Mouse (Mus musculus) brain, embryonic 14.5 days (tissue): Measurements from ENCODE around the gene D17Wsu92e. TPM values are rescaled to one million over a fixed set of nuclear protein-coding genes. Genes with fewer than 3 reads are reported as not detected.

Experiments
- DNase-seq: peaks from one replicate; pipeline ENCODE4 v3.0.0-alpha.2; 2011; ENCODE audit warnings: low read depth
- CTCF ChIP-seq: fragments of 200-500 bp; IDR thresholded peaks from 2 replicates; pipeline ENCODE4 v1.5.1; 2012; ENCODE audit warnings: inconsistent platforms, mild to moderate bottlenecking, moderate library complexity, borderline replicate concordance; ENCODE audit not compliant: insufficient read depth, insufficient read length; ENCODE audit errors: extremely low read depth
- POLR2A ChIP-seq: fragments of 200-500 bp; IDR thresholded peaks from 2 replicates; pipeline ENCODE4 v1.6.1; 2012; ENCODE audit warnings: mild to moderate bottlenecking, inconsistent platforms, borderline replicate concordance; ENCODE audit not compliant: poor library complexity, insufficient read depth, insufficient read length, severe bottlenecking; ENCODE audit errors: extremely low read depth
- polyA plus RNA-seq: library from polyadenylated mRNA; depleted of rRNA; stranded (reverse); fragments of >200 nt; gene quantifications from 2 replicates; pipeline ENCODE4 v1.2.3, GENCODE M21; 2012

The D17Wsu92e gene
- polyA plus RNA-seq, 1 experiment = 56.5 TPM

- no peak for DNase-seq
- TF ChIP-seq CTCF = no peak
- TF ChIP-seq POLR2A = no peak
Measured at GRCm38 (mm10) chr17:27819011-27819410, 1.4 kb downstream of the D17Wsu92e start.

DNA sequence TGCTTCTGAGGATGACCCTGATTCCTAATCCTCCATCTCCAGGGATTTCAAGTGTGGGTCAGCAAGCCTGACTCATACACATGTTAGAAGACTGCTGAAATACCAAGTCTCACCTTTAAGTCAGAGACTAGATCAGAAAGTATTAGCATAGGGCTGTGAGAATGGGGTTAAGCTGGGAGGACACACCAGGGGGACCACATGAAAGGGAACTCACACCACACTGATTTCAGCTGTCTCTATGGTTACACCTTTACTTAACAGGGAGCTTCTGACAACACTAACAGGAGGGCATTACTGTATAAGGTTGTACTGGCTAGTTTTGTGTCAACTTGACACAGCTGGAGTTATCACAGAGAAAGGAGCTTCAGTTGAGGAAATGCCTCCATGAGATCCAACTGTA is 5.8 kb downstream of the D17Wsu92e start:
- TF ChIP-seq CTCF = no peak
- no peak for TF ChIP-seq POLR2A
- no peak for DNase-seq

DNA sequence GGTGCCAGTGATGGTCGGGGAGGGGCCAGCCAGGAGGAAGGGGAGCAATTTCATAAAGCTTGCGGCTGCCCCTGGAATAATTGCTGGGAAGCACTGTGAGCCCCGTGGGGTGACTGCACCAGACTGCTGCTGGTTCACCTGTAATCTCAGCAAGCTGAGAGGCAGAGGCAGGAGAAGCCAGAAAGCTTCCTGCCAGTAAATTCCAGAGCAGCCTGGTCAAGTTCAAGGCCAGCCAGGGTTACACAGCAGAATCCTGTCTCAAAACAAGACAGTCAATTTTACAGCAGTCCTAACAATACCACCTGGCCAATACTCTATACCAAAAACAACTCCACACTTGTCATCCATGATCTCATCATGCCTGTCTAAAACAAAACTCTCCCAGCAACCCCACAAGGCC is 8.5 kb downstream of the D17Wsu92e start:
- TF ChIP-seq CTCF (no peak), POLR2A (no peak)
- DNase-seq = no peak

- TF ChIP-seq CTCF = no peak
- TF ChIP-seq POLR2A = no peak
- DNase-seq = no peak
Measured at GRCm38 (mm10) chr17:27810569-27811331, 9.7 kb downstream of the D17Wsu92e start.

- DNase-seq = no peak
- TF ChIP-seq POLR2A (no peak), CTCF (no peak)
Measured at GRCm38 (mm10) chr17:27807542-27808078, 12.8 kb downstream of the D17Wsu92e start.

- no peak for TF ChIP-seq POLR2A
- no peak for TF ChIP-seq CTCF
- DNase-seq = no peak
Measured at GRCm38 (mm10) chr17:27804803-27805770, 15.4 kb downstream of the D17Wsu92e start.

GRCm38 (mm10) chr17:27804156-27804690 is 16.2 kb downstream of the D17Wsu92e start:
- DNase-seq = no peak

GRCm38 (mm10) chr17:27803752-27804151 is 16.7 kb downstream of the D17Wsu92e start:
- no peak for DNase-seq
- TF ChIP-seq CTCF = no peak
- no peak for TF ChIP-seq POLR2A

More at GRCm38 (mm10) chr17:27804156-27804690, 16.2 kb downstream of the D17Wsu92e start:
- TF ChIP-seq CTCF (no peak), POLR2A (no peak)

- TF ChIP-seq POLR2A (no peak), CTCF (peak; percentile 5; the same call in 1 of the 2 replicates)
Measured at GRCm38 (mm10) chr17:27800710-27801648, 19.5 kb downstream of the D17Wsu92e start.

DNA sequence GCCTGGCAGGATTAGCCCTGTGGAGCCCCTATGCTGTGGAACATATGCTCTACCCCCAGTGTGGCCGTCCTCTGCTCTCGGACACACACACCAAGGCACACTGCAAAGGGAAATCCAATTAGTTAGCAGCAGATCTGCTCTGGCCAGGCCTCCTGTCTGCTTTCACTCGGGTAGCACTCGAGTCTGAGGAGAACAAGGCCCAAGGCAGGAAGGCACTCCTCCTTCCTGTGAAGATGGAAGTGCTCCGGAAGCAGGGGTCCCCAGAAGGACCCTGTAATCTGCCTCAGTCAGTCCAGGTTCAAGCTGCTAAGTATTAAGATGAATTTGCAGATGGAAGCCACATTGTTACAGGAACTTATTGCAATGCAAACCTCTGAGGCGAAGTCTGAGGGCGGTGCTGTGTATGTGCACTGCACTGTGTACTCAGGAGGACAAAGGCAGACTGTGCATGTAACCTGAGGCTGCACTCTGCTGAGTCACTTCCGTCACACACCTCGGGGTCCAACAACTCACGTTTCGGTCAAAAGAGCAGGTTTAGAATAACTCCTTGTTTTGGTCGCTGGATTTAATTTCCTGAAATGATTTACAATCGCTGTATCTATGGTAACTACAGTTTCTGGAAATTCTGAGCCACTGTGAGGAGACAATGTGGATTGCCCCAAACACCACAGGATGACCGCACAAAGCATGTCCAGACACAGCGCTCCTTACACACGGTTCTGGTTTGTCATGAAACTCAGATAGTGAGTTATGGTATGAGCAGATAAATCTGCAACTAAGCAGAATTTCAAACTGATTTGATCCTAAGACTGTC is 20.5 kb downstream of the D17Wsu92e start:
- DNase-seq = peak; percentile 39

More at GRCm38 (mm10) chr17:27800710-27801648, 19.5 kb downstream of the D17Wsu92e start:
- no peak for DNase-seq

More for the DNA sequence above, 20.5 kb downstream of the D17Wsu92e start:
- no peak for TF ChIP-seq POLR2A
- TF ChIP-seq CTCF = no peak
